Mouse (Mus musculus) small intestine, adult 2 months (tissue): Measurements from ENCODE around the gene Mnd1. TPM values are rescaled to one million over a fixed set of nuclear protein-coding genes. Genes with fewer than 3 reads are reported as not detected.

Experiments used
- H3K27ac ChIP-seq: fragments of 200-500 bp; 2 replicates; pipeline ENCODE4 v1.5.1; 2012; ENCODE audit warnings: low read depth, low read length, control low read depth, inconsistent platforms; ENCODE audit not compliant: insufficient read depth
- H3K27me3 ChIP-seq: fragments of 200-500 bp; 2 replicates; pipeline ENCODE4 v1.6.1; 2012; ENCODE audit warnings: mild to moderate bottlenecking, moderate library complexity, low read length, inconsistent platforms; ENCODE audit not compliant: control insufficient read depth, insufficient read depth
- H3K36me3 ChIP-seq: fragments of 200-500 bp; 2 replicates; pipeline ENCODE4 v1.6.1; 2012; ENCODE audit warnings: mild to moderate bottlenecking, low read length, control low read depth, inconsistent platforms; ENCODE audit not compliant: control insufficient read depth, insufficient read depth
- H3K4me1 ChIP-seq: fragments of 200-500 bp; 2 replicates; pipeline ENCODE4 v1.6.1; 2012; ENCODE audit warnings: low read length, inconsistent platforms, mixed read lengths; ENCODE audit not compliant: control insufficient read depth, insufficient read depth, insufficient read length
- H3K4me3 ChIP-seq: fragments of 200-500 bp; 2 replicates; pipeline ENCODE4 v1.5.1; 2012; ENCODE audit warnings: low read depth, mild to moderate bottlenecking, control low read depth, inconsistent platforms, low read length, moderate library complexity
- CTCF ChIP-seq: fragments of 200-500 bp; IDR thresholded peaks from 2 replicates; pipeline ENCODE4 v1.5.1; 2012; ENCODE audit warnings: low read depth, mild to moderate bottlenecking, control low read depth, inconsistent platforms, low read length, moderate library complexity, mixed read lengths; ENCODE audit not compliant: insufficient replicate concordance, insufficient read length; ENCODE audit errors: extremely low read depth
- POLR2A ChIP-seq: fragments of 200-500 bp; IDR thresholded peaks from 2 replicates; pipeline ENCODE4 v1.6.1; 2012; ENCODE audit warnings: low read depth, mild to moderate bottlenecking, control low read depth, inconsistent platforms, low read length, moderate library complexity
- WGBS: fragments of 180-500 bp; shearing (Covaris S2); methylation state at CpG from one replicate; pipeline ENCODE4 v1.1.7; 2018; 5-methylcytosine and 5-hydroxymethylcytosine counted together
- polyA plus RNA-seq: library from polyadenylated mRNA; depleted of rRNA; stranded (reverse); fragments of >200 nt; gene quantifications from 2 replicates; pipeline ENCODE4 v1.2.3, GENCODE M21; 2012

The Mnd1 gene
- polyA plus RNA-seq, 1 experiment, result not detected

GRCm38 (mm10) chr3:84065825-84066224, 89.8 kb downstream of the Mnd1 start:
- Histone ChIP-seq H3K27me3 (no peaks in the 10 kb centered on the region), H3K4me3 (no peak overlapping the region), H3K27ac (no peak overlapping the region), H3K36me3 (no peaks in the 10 kb centered on the region), H3K4me1 (peaks cover 6% of the 10 kb centered on the region; the same call in 1 of the 2 replicates)
- WGBS, result 74% methylated on average over 4 of the region's 4 CpGs
- TF ChIP-seq CTCF, result no peak
- TF ChIP-seq POLR2A, result no peak

- 93% methylated on average over 2 of the region's 2 CpGs for WGBS
- Histone ChIP-seq H3K27ac (no peak overlapping the region), H3K36me3 (no peaks in the 10 kb centered on the region), H3K4me3 (no peak overlapping the region), H3K4me1 (peaks cover 6% of the 10 kb centered on the region; the same call in 1 of the 2 replicates), H3K27me3 (no peaks in the 10 kb centered on the region)
- TF ChIP-seq POLR2A, result no peak
- no peak for TF ChIP-seq CTCF
Measured at GRCm38 (mm10) chr3:84063369-84063914, 92.1 kb downstream of the Mnd1 start.

- WGBS, result 27% methylated on average over 13 of the region's 13 CpGs
- Histone ChIP-seq H3K27ac (no peak overlapping the region), H3K36me3 (no peaks in the 10 kb centered on the region), H3K4me1 (peaks cover 6% of the 10 kb centered on the region; the same call in 1 of the 2 replicates), H3K27me3 (no peaks in the 10 kb centered on the region), H3K4me3 (no peak overlapping the region)
- TF ChIP-seq POLR2A, result no peak
- no peak for TF ChIP-seq CTCF
Measured at GRCm38 (mm10) chr3:84061523-84062453, 93.8 kb downstream of the Mnd1 start.

GRCm38 (mm10) chr3:84060946-84061345, 94.6 kb downstream of the Mnd1 start:
- TF ChIP-seq POLR2A (no peak), CTCF (no peak)
- Histone ChIP-seq H3K36me3 (no peaks in the 10 kb centered on the region), H3K4me3 (no peak overlapping the region), H3K27ac (no peak overlapping the region), H3K27me3 (no peaks in the 10 kb centered on the region), H3K4me1 (peaks cover 6% of the 10 kb centered on the region; the same call in 1 of the 2 replicates)
- WGBS, result 79% methylated on average over 5 of the region's 5 CpGs

GRCm38 (mm10) chr3:84060128-84060527, 95.5 kb downstream of the Mnd1 start:
- Histone ChIP-seq H3K4me1 (peaks cover 6% of the 10 kb centered on the region; the same call in 1 of the 2 replicates), H3K27ac (no peak overlapping the region), H3K27me3 (no peaks in the 10 kb centered on the region), H3K36me3 (no peaks in the 10 kb centered on the region), H3K4me3 (no peak overlapping the region)
- TF ChIP-seq POLR2A, result no peak
- TF ChIP-seq CTCF, result no peak
- 66% methylated on average over 4 of the region's 4 CpGs for WGBS

GRCm38 (mm10) chr3:84059676-84060075, 95.9 kb downstream of the Mnd1 start:
- TF ChIP-seq CTCF, result no peak
- no peak for TF ChIP-seq POLR2A
- H3K4me3 ChIP-seq, result no peak overlapping the region
- no peaks in the 10 kb centered on the region for H3K27me3 ChIP-seq
- peaks cover 6% of the 10 kb centered on the region; the same call in 1 of the 2 replicates for H3K4me1 ChIP-seq
- no peaks in the 10 kb centered on the region for H3K36me3 ChIP-seq
- H3K27ac ChIP-seq, result no peak overlapping the region
- 52% methylated on average over 4 of the region's 4 CpGs for WGBS

GRCm38 (mm10) chr3:84059261-84059660, 96.3 kb downstream of the Mnd1 start:
- Histone ChIP-seq H3K4me1 (peaks cover 6% of the 10 kb centered on the region; the same call in 1 of the 2 replicates), H3K36me3 (no peaks in the 10 kb centered on the region), H3K4me3 (no peak overlapping the region), H3K27ac (no peak overlapping the region), H3K27me3 (no peaks in the 10 kb centered on the region)
- no peak for TF ChIP-seq POLR2A
- no peak for TF ChIP-seq CTCF
- 75% methylated on average over 13 of the region's 13 CpGs for WGBS
